Mouse (Mus musculus): ENCODE data around the gene Ptprf. TPM values are rescaled to one million over a fixed set of nuclear protein-coding genes. Genes with fewer than 3 reads are reported as not detected.

Gene Ptprf
- polyA plus RNA-seq, 1 experiment from 2014 or later, result 65.1 TPM

GRCm38 (mm10) chr4:118280506-118280905 is 10.7 kb downstream of the Ptprf start:
- TF ChIP-seq CTCF (IDR thresholded peaks at IDR 0.05) (no peak), EP300 (IDR thresholded peaks at IDR 0.05) (no peak)
- H3K27ac ChIP-seq (ENCODE audit: low read length), result peak overlapping the region; percentile 32; the same call in 1 of the 2 replicates

GRCm38 (mm10) chr4:118276520-118277232 is 14.5 kb downstream of the Ptprf start:
- Histone ChIP-seq H3K9me3 (ENCODE audit: low read length) (no peaks in the 10 kb centered on the region), H3K4me2 (replicated peaks; ENCODE audit: low read depth, low read length) (peak overlapping the region; percentile 22; the same call in 1 of the 2 replicates), H3K27me3 (replicated peaks; ENCODE audit: insufficient read depth, low read length) (no peaks in the 10 kb centered on the region), H3K36me3 (ENCODE audit: insufficient read depth, low read length) (no peaks in the 10 kb centered on the region), H3K4me3 (ENCODE audit: low read depth, low read length) (no peak overlapping the region), H3K9ac (replicated peaks; ENCODE audit: low read depth) (no peak overlapping the region; the same call in 1 of the 2 replicates), H3K4me1 (ENCODE audit: insufficient read depth, low read depth, low read length) (peaks cover 23% of the 10 kb centered on the region; the same call in 1 of the 2 replicates), H3K27ac (ENCODE audit: low read length) (peak overlapping the region; percentile 88)
- 25% methylated on average over 9 of the region's 9 CpGs for WGBS
- DNase-seq (ENCODE audit: low spot score) (peak; percentile 92), ATAC-seq (peak; percentile 55)
- TF ChIP-seq EP300 (IDR thresholded peaks at IDR 0.05) (no peak), CTCF (IDR thresholded peaks at IDR 0.05) (no peak)

More at GRCm38 (mm10) chr4:118280506-118280905, 10.7 kb downstream of the Ptprf start:
- no peak overlapping the region for H3K4me2 ChIP-seq (replicated peaks; ENCODE audit: low read depth, low read length)
- ATAC-seq, result no peak
- no peaks in the 10 kb centered on the region for H3K36me3 ChIP-seq (ENCODE audit: insufficient read depth, low read length)
- no peaks in the 10 kb centered on the region for H3K27me3 ChIP-seq (replicated peaks; ENCODE audit: insufficient read depth, low read length)
- no peak overlapping the region for H3K4me3 ChIP-seq (ENCODE audit: low read depth, low read length)
- no peaks in the 10 kb centered on the region for H3K9me3 ChIP-seq (ENCODE audit: low read length)
- peaks cover 22% of the 10 kb centered on the region; the same call in 1 of the 2 replicates for H3K4me1 ChIP-seq (ENCODE audit: insufficient read depth, low read depth, low read length)
- 69% methylated on average over 7 of the region's 7 CpGs for WGBS
- H3K9ac ChIP-seq (replicated peaks; ENCODE audit: low read depth), result no peak overlapping the region
- no peak for DNase-seq (ENCODE audit: low spot score)

- peak; percentile 12 for ATAC-seq
- Histone ChIP-seq H3K9me3 (ENCODE audit: low read length) (no peaks in the 10 kb centered on the region), H3K27ac (ENCODE audit: low read length) (peak overlapping the region; percentile 88), H3K4me3 (ENCODE audit: low read depth, low read length) (no peak overlapping the region), H3K27me3 (replicated peaks; ENCODE audit: insufficient read depth, low read length) (no peaks in the 10 kb centered on the region), H3K9ac (replicated peaks; ENCODE audit: low read depth) (no peak overlapping the region; the same call in 1 of the 2 replicates), H3K4me1 (ENCODE audit: insufficient read depth, low read depth, low read length) (peaks cover 23% of the 10 kb centered on the region; the same call in 1 of the 2 replicates), H3K36me3 (ENCODE audit: insufficient read depth, low read length) (no peaks in the 10 kb centered on the region), H3K4me2 (replicated peaks; ENCODE audit: low read depth, low read length) (peak overlapping the region; percentile 22; the same call in 1 of the 2 replicates)
- peak; percentile 77 for DNase-seq (ENCODE audit: low spot score)
- 0 out of 2 replicates have a peak, but pooled peaks have one; percentile 6 for TF ChIP-seq EP300 (IDR thresholded peaks at IDR 0.05)
- no peak for TF ChIP-seq CTCF (IDR thresholded peaks at IDR 0.05)
- WGBS, result 63% methylated on average over 6 of the region's 6 CpGs
Measured at GRCm38 (mm10) chr4:118275601-118276519, 15.3 kb downstream of the Ptprf start.

GRCm38 (mm10) chr4:118274521-118274920 is 16.7 kb downstream of the Ptprf start:
- H3K9ac ChIP-seq (replicated peaks; ENCODE audit: low read depth), result no peak overlapping the region
- no peak overlapping the region for H3K4me3 ChIP-seq (ENCODE audit: low read depth, low read length)
- peak overlapping the region; percentile 88 for H3K27ac ChIP-seq (ENCODE audit: low read length)
- WGBS, result 57% methylated on average over 7 of the region's 7 CpGs
- peaks cover 29% of the 10 kb centered on the region for H3K4me1 ChIP-seq (ENCODE audit: insufficient read depth, low read depth, low read length)
- no peaks in the 10 kb centered on the region for H3K9me3 ChIP-seq (ENCODE audit: low read length)
- no peaks in the 10 kb centered on the region for H3K27me3 ChIP-seq (replicated peaks; ENCODE audit: insufficient read depth, low read length)
- no peaks in the 10 kb centered on the region for H3K36me3 ChIP-seq (ENCODE audit: insufficient read depth, low read length)
- DNase-seq (ENCODE audit: low spot score) (no peak), ATAC-seq (no peak)
- TF ChIP-seq EP300 (IDR thresholded peaks at IDR 0.05) (no peak), CTCF (IDR thresholded peaks at IDR 0.05) (no peak)
- no peak overlapping the region for H3K4me2 ChIP-seq (replicated peaks; ENCODE audit: low read depth, low read length)

GRCm38 (mm10) chr4:118273998-118274397 is 17.2 kb downstream of the Ptprf start:
- H3K9me3 ChIP-seq (ENCODE audit: low read length), result no peaks in the 10 kb centered on the region
- no peaks in the 10 kb centered on the region for H3K36me3 ChIP-seq (ENCODE audit: insufficient read depth, low read length)
- 61% methylated on average over 8 of the region's 8 CpGs for WGBS
- H3K27ac ChIP-seq (ENCODE audit: low read length), result peak overlapping the region; percentile 88
- 0 out of 2 replicates have a peak overlapping the region, but pooled peaks have one; percentile 11 for H3K4me2 ChIP-seq (replicated peaks; ENCODE audit: low read depth, low read length)
- ATAC-seq (peak; percentile 51), DNase-seq (ENCODE audit: low spot score) (peak; percentile 83)
- no peaks in the 10 kb centered on the region for H3K27me3 ChIP-seq (replicated peaks; ENCODE audit: insufficient read depth, low read length)
- H3K9ac ChIP-seq (replicated peaks; ENCODE audit: low read depth), result no peak overlapping the region
- H3K4me3 ChIP-seq (ENCODE audit: low read depth, low read length), result no peak overlapping the region
- H3K4me1 ChIP-seq (ENCODE audit: insufficient read depth, low read depth, low read length), result peaks cover 29% of the 10 kb centered on the region
- TF ChIP-seq CTCF (IDR thresholded peaks at IDR 0.05), result no peak
- peak; percentile 73 for TF ChIP-seq EP300 (IDR thresholded peaks at IDR 0.05)

- H3K4me2 ChIP-seq (replicated peaks; ENCODE audit: low read depth, low read length), result 0 out of 2 replicates have a peak overlapping the region, but pooled peaks have one; percentile 11
- H3K27me3 ChIP-seq (replicated peaks; ENCODE audit: insufficient read depth, low read length), result no peaks in the 10 kb centered on the region
- H3K9me3 ChIP-seq (ENCODE audit: low read length), result no peaks in the 10 kb centered on the region
- H3K4me3 ChIP-seq (ENCODE audit: low read depth, low read length), result no peak overlapping the region
- peaks cover 30% of the 10 kb centered on the region for H3K4me1 ChIP-seq (ENCODE audit: insufficient read depth, low read depth, low read length)
- WGBS, result 35% methylated on average over 5 of the region's 5 CpGs
- TF ChIP-seq CTCF (IDR thresholded peaks at IDR 0.05) (peak; percentile 33), EP300 (IDR thresholded peaks at IDR 0.05) (peak; percentile 55)
- DNase-seq (ENCODE audit: low spot score) (peak; percentile 90), ATAC-seq (peak; percentile 76)
- peak overlapping the region; percentile 88 for H3K27ac ChIP-seq (ENCODE audit: low read length)
- H3K9ac ChIP-seq (replicated peaks; ENCODE audit: low read depth), result no peak overlapping the region
- no peaks in the 10 kb centered on the region for H3K36me3 ChIP-seq (ENCODE audit: insufficient read depth, low read length)
Measured at GRCm38 (mm10) chr4:118273545-118273944, 17.7 kb downstream of the Ptprf start.

Measured in lung, postnatal 0 days (tissue).